Mouse (Mus musculus): ENCODE data around the gene Gm4513. TPM values are rescaled to one million over a fixed set of nuclear protein-coding genes. Genes with fewer than 3 reads are reported as not detected.
"Not testable (repeated sequence)": the region's sequence is repeated elsewhere in the genome, so short reads cannot be mapped to it uniquely, and the experiment has no call there.

Gm4513 gene
- total RNA-seq (2021), result not detected
- long read RNA-seq, experiment 1, result 0 reads
- long read RNA-seq, experiment 2, result 0 reads

DNA sequence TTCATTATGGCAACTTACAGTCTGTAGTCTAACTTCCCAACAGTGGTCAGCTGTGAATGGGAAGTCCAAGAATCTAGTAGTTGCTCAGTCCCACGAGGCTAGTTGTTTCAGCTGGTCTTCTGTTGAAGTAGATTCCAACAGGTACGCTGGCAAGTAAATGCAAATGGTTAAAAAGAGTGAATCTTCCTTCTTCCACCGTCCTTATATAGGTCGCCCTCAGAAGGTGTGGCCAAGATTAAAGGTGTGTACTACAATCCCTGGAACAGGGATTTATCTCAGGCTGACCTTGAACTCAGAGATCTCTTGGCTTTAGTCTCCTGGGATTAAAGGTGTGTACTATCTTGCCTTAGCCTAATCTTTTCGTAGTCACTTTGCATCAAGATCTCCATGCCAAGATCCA lies at the start of gene Gm4513:
Gm4513 (minus strand) TSS at position 101 of the 400 bp plus-strand sequence.
- H3K4me3 ChIP-seq; DNase-seq (ENCODE audit: low spot score in 2 of 2); H3K27ac ChIP-seq: not testable (repeated sequence)

DNA sequence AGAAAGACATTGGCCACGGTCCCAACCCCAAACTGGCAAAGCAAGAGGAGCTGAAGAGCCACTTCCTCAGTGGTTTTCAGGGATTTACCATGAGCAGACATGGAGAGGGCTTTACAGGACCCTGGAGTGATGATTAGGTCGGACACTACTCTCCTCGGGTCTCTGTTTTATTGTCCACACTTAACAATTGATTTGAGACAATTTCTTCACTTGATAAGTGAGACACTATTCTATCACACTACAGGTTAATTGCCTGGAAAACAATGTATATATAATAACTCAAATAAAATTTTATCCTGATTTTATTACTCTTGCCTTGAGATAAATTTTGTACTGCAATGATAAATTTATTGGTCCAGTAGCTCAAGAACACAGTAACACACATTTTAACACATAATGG lies 22.7 kb downstream of the Gm4513 start, which contains the start of gene Gm4141:
Gm4141 (minus strand) TSS at position 101 of the 400 bp plus-strand sequence.
- DNase-seq (ENCODE audit: low spot score in 2 of 2); H3K27ac ChIP-seq; H3K4me3 ChIP-seq: not testable (repeated sequence)

DNA sequence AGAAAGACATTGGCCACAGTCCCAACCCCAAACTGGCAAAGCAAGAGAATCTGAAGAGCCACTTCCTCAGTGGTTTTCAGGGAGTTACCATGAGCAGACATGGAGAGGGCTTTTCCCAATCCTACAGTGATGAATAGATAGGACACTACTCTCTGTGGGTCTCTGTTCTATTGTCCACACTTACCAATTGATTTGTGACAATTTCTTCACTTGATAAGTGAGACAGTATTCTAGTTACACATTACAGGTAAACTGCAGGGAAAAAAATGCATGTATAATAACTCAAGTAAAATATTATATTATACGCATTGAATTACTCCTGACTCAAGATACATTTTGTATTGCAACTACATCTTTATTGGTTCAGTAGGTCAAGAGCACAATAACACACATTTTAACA lies 53.2 kb downstream of the Gm4513 start, which contains the start of gene Gm5726:
Gm5726 (minus strand) TSS at position 101 of the 400 bp plus-strand sequence.
- DNase-seq (ENCODE audit: low spot score in 2 of 2); H3K4me3 ChIP-seq; H3K27ac ChIP-seq: not testable (repeated sequence)

Other genes starting within 250 kb of the Gm4513 start
- gene Gm5728, start 223.6 kb downstream of the Gm4513 start, total RNA-seq (2021), result not detected
- not detected for gene Vmn1r100, start 181.1 kb downstream of the Gm4513 start, total RNA-seq (2021)
- gene Vmn1r101, start 156.4 kb downstream of the Gm4513 start, total RNA-seq (2021), result not detected
- gene Gm10670, start 124.1 kb downstream of the Gm4513 start, total RNA-seq (2021), result not detected
- not detected for gene Vmn1r103, start 88.5 kb downstream of the Gm4513 start, total RNA-seq (2021)
- not detected for gene Vmn1r104, start 65.2 kb downstream of the Gm4513 start, total RNA-seq (2021)
- not detected for gene Gm5726, start 53.3 kb downstream of the Gm4513 start, total RNA-seq (2021)
- not detected for gene Gm4141, start 22.8 kb downstream of the Gm4513 start, total RNA-seq (2021)
- gene Vmn1r107, start 69.9 kb upstream of the Gm4513 start, total RNA-seq (2021), result not detected
- gene Vmn1r111, start 104.2 kb upstream of the Gm4513 start, total RNA-seq (2021), result not detected
- not detected for gene Gm10668, start 131.6 kb upstream of the Gm4513 start, total RNA-seq (2021)
- gene Vmn1r112, start 172.2 kb upstream of the Gm4513 start, total RNA-seq (2021), result not detected
- gene Vmn1r113, start 188.3 kb upstream of the Gm4513 start, total RNA-seq (2021), result not detected
- gene Vmn1r114, start 213.2 kb upstream of the Gm4513 start, total RNA-seq (2021), result not detected
- gene Vmn1r115, start 246.0 kb upstream of the Gm4513 start, total RNA-seq (2021), result not detected

Measured in layer of hippocampus, adult 2 months (tissue).